7 mouse cellular contexts compared by ENCODE assay signal in the genomic region with DNA sequence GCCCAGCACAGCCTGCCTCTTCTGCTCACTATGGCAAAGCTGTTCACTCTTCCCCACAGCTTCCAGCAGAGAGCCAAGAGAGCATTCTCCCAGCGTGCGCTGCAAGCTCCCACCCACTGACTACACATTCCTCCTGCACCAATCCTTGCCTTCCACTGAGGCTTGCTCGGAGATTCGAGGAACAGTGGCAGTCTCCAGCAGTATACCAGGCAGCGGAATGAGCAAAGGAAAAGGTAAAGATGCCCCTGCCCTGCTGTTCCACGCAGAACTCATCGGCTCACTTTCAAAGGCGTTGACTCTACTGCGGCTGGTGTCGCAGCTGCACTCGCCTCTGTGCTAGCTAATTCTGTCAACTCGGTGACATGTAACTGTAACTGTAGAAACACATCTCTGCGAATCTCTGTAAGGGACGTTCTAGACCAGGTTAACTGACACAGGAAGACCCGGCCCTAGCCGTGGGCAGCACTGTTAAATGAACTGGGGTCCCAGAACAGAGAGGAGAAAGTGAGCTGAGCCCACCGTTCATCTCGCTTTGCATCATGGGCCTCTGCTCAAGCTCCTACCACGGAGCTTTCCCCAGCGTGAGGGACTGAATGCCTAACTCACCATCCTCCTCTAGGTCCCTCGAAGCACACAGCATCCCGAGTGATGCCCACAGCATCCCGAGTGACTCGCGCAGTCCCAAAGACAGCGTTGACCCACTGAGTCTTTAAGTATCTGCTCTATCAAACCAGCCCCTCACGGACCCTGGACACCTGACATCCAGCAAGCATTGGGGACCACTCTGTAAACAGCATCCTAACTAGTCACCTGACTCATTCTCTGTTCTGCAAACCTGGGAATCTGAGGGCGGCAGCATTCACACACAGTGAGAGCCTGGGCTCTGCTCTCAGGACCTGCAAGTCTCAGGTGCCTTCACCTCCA. TPM values are rescaled to one million over a fixed set of nuclear protein-coding genes. Genes with fewer than 3 reads are reported as not detected.
DNase-seq lines count a peak whose midpoint lies in the region; ATAC-seq and TF ChIP-seq lines count a peak whose summit lies in the region.

No protein-coding gene starts in this region.

- H3K9me3 ChIP-seq in megakaryocyte, embryonic 14.5 days = peaks cover 16% of the 10 kb centered on the region
- H3K9me3 ChIP-seq in embryonic facial prominence, embryonic 11.5 days (replicated peaks; ENCODE audit: control insufficient read depth, low read length) = no peaks in the 10 kb centered on the region
- H3K9me3 ChIP-seq in hindbrain, postnatal 0 days (ENCODE audit: low read length) = no peaks in the 10 kb centered on the region
- H3K9me3 ChIP-seq in liver, embryonic 15.5 days (replicated peaks) = no peaks in the 10 kb centered on the region
- H3K9me3 ChIP-seq in stomach, embryonic 14.5 days (ENCODE audit: control insufficient read depth, low read depth, low read length) = no peaks in the 10 kb centered on the region

- no peak for TF ChIP-seq CTCF in hindbrain, postnatal 0 days (IDR thresholded peaks at IDR 0.05; ENCODE audit: low read depth)

- no peak overlapping the region; the same call in 1 of the 2 replicates for H3K9ac ChIP-seq in embryonic facial prominence, embryonic 11.5 days (replicated peaks; ENCODE audit: low read length)
- H3K9ac ChIP-seq in hindbrain, postnatal 0 days (replicated peaks; ENCODE audit: low read length) = peak overlapping the region; percentile 36; the same call in 1 of the 2 replicates
- no peak overlapping the region for H3K9ac ChIP-seq in liver, embryonic 15.5 days
- no peak overlapping the region for H3K9ac ChIP-seq in stomach, embryonic 14.5 days (replicated peaks; ENCODE audit: low read depth, low read length)

- peaks cover 69% of the 10 kb centered on the region for H3K4me1 ChIP-seq in megakaryocyte, embryonic 14.5 days
- no peaks in the 10 kb centered on the region for H3K4me1 ChIP-seq in embryonic facial prominence, embryonic 11.5 days (ENCODE audit: control insufficient read depth, insufficient read depth, low read length)
- peaks cover 3% of the 10 kb centered on the region; the same call in 1 of the 2 replicates for H3K4me1 ChIP-seq in hindbrain, postnatal 0 days (ENCODE audit: insufficient read depth, low read length)
- peaks cover 21% of the 10 kb centered on the region for H3K4me1 ChIP-seq in liver, embryonic 15.5 days (replicated peaks)
- H3K4me1 ChIP-seq in stomach, embryonic 14.5 days (ENCODE audit: control insufficient read depth, insufficient read depth, low read length) = peaks cover 8% of the 10 kb centered on the region; the same call in 1 of the 2 replicates

- peaks cover 23% of the 10 kb centered on the region for H3K27me3 ChIP-seq in megakaryocyte, embryonic 14.5 days (replicated peaks)
- H3K27me3 ChIP-seq in embryonic facial prominence, embryonic 11.5 days (ENCODE audit: control insufficient read depth, insufficient read depth, low read length) = no peaks in the 10 kb centered on the region; the same call in 1 of the 2 replicates
- no peaks in the 10 kb centered on the region for H3K27me3 ChIP-seq in hindbrain, postnatal 0 days (ENCODE audit: insufficient read depth, low read length)
- peaks cover 66% of the 10 kb centered on the region for H3K27me3 ChIP-seq in liver, embryonic 15.5 days
- H3K27me3 ChIP-seq in stomach, embryonic 14.5 days (ENCODE audit: control insufficient read depth, insufficient read depth, low read length) = no peaks in the 10 kb centered on the region

- H3K36me3 ChIP-seq in megakaryocyte, embryonic 14.5 days (replicated peaks; ENCODE audit: low read length) = no peaks in the 10 kb centered on the region
- H3K36me3 ChIP-seq in embryonic facial prominence, embryonic 11.5 days (replicated peaks; ENCODE audit: control insufficient read depth, insufficient read depth, low read depth, low read length) = no peaks in the 10 kb centered on the region
- no peaks in the 10 kb centered on the region for H3K36me3 ChIP-seq in hindbrain, postnatal 0 days (ENCODE audit: insufficient read depth, low read length)
- no peaks in the 10 kb centered on the region for H3K36me3 ChIP-seq in liver, embryonic 15.5 days (replicated peaks)
- H3K36me3 ChIP-seq in stomach, embryonic 14.5 days (ENCODE audit: control insufficient read depth, insufficient read depth, low read length) = no peaks in the 10 kb centered on the region

- 2% methylated on average over 28 of the region's 28 CpGs for WGBS in embryonic facial prominence, embryonic 11.5 days
- WGBS in hindbrain, postnatal 0 days = 2% methylated on average over 28 of the region's 28 CpGs
- 9% methylated on average over 28 of the region's 28 CpGs for WGBS in liver, embryonic 15.5 days (ENCODE audit: insufficient replicate concordance)
- 6% methylated on average over 28 of the region's 28 CpGs for WGBS in stomach, embryonic 14.5 days

- DNase-seq in embryonic facial prominence, embryonic 11.5 days (ENCODE audit: low spot score) = peak; percentile 45
- DNase-seq in hindbrain, postnatal 0 days (ENCODE audit: low spot score) = peak; percentile 73
- no peak for DNase-seq in adrenal gland, adult 2 months

- H3K27ac ChIP-seq in embryonic facial prominence, embryonic 11.5 days (replicated peaks; ENCODE audit: low read depth, low read length) = no peak overlapping the region
- peak overlapping the region; percentile 76 for H3K27ac ChIP-seq in hindbrain, postnatal 0 days
- no peak overlapping the region for H3K27ac ChIP-seq in liver, embryonic 15.5 days (replicated peaks)
- no peak overlapping the region for H3K27ac ChIP-seq in stomach, embryonic 14.5 days (ENCODE audit: low read length)

- peak overlapping the region; percentile 88 for H3K4me3 ChIP-seq in megakaryocyte, embryonic 14.5 days (replicated peaks)
- H3K4me3 ChIP-seq in embryonic facial prominence, embryonic 11.5 days (ENCODE audit: low read depth, low read length) = peak overlapping the region; percentile 32
- H3K4me3 ChIP-seq in hindbrain, postnatal 0 days (ENCODE audit: low read length) = peak overlapping the region; percentile 35
- H3K4me3 ChIP-seq in liver, embryonic 15.5 days (replicated peaks) = peak overlapping the region; percentile 14
- peak overlapping the region; percentile 19 for H3K4me3 ChIP-seq in stomach, embryonic 14.5 days (ENCODE audit: low read depth, low read length)

- peak overlapping the region; percentile 81 for H3K4me2 ChIP-seq in embryonic facial prominence, embryonic 11.5 days (ENCODE audit: low read depth, low read length)
- peak overlapping the region; percentile 72 for H3K4me2 ChIP-seq in hindbrain, postnatal 0 days (ENCODE audit: low read depth, low read length)
- H3K4me2 ChIP-seq in liver, embryonic 15.5 days = peak overlapping the region; percentile 42
- H3K4me2 ChIP-seq in stomach, embryonic 14.5 days (replicated peaks; ENCODE audit: low read depth, low read length) = peak overlapping the region; percentile 49

- ATAC-seq in megakaryocyte, adult 5-6 weeks (ENCODE audit: poor library complexity, severe bottlenecking) = no peak
- peak; percentile 3; the same call in 1 of the 2 replicates for ATAC-seq in embryonic facial prominence, embryonic 11.5 days (replicated peaks; ENCODE audit: insufficient number of reproducible peaks, low FRiP score, low TSS enrichment, low read depth)
- ATAC-seq in hindbrain, postnatal 0 days = peak; percentile 52
- no peak for ATAC-seq in liver, embryonic 15.5 days (ENCODE audit: insufficient read depth)
- ATAC-seq in stomach, embryonic 14.5 days (ENCODE audit: insufficient number of reproducible peaks, insufficient read depth, low FRiP score, low read depth) = 0 out of 2 replicates have a peak, but pooled peaks have one; percentile 36

RNA-seq across cellular contexts. Expression of a gene that starts 59.5 kb away (rescaled TPM):
- 2.4 TPM in 1 of 2 replicates, not detected in the other for polyA plus RNA-seq in megakaryocyte, embryonic 14.5 days (2012; ENCODE audit: insufficient read depth, low replicate concordance)
- total RNA-seq in megakaryocyte, adult 5-6 weeks (2015) = not detected in 2 replicates
- 0.44 TPM in 1 of 2 replicates, not detected in the other for total RNA-seq in megakaryocyte, adult 5-6 weeks (2017)
- polyA plus RNA-seq in embryonic facial prominence, embryonic 11.5 days (2014; fragmentation: Nextera tagmentation; extraction: Ambion mirVana) = 4.2 TPM in 2 replicates
- 3.1 and 6.7 TPM in 2 replicates for total RNA-seq in hindbrain, postnatal 0 days (2014; rRNA removed)
- polyA plus RNA-seq in hindbrain, postnatal 0 days (2015; fragmentation: Nextera tagmentation; extraction: Ambion mirVana) = 12.8 and 15.6 TPM in 2 replicates
- 19.3 and 20.0 TPM in 2 replicates for polyA plus RNA-seq in liver, embryonic 15.5 days (2015; fragmentation: Nextera tagmentation; extraction: Ambion mirVana)
- polyA plus RNA-seq in stomach, embryonic 14.5 days (2014; fragmentation: Nextera tagmentation; extraction: Ambion mirVana) = 43.8 and 51.8 TPM in 2 replicates
- 1 to 10 TPM in 1 of 2 experiments, under 1 TPM in 1; 0.52 to 1.1 TPM for total RNA-seq in adrenal gland, adult 2 months (2021)
- polyA plus RNA-seq in adrenal gland, adult 2 months (2012; rRNA removed) = 0.11 and 0.20 TPM in 2 replicates

Comparison
In these comparisons a context has a peak if more than half of its experiments do, and no peak if none do; other contexts are left out.
1. H3K4me3 ChIP-seq: peak in every context shown above with its lines; median percentile 88 in megakaryocyte, embryonic 14.5 days; 35 in hindbrain, postnatal 0 days; 32 in embryonic facial prominence, embryonic 11.5 days; 19 in stomach, embryonic 14.5 days; 14 in liver, embryonic 15.5 days.
2. ATAC-seq: peak in embryonic facial prominence, embryonic 11.5 days (single experiment), hindbrain, postnatal 0 days (single experiment) and stomach, embryonic 14.5 days (single experiment); none in megakaryocyte, adult 5-6 weeks (single experiment) and liver, embryonic 15.5 days (single experiment).
3. Peak in every context shown above with its lines, with median percentiles within 50 percentile points of each other: H3K4me2 ChIP-seq.